Mouse (Mus musculus) MEL (cell line): ENCODE data around the gene Gpatch1. TPM values are rescaled to one million over a fixed set of nuclear protein-coding genes. Genes with fewer than 3 reads are reported as not detected.
"Not testable (repeated sequence)": the region's sequence is repeated elsewhere in the genome, so short reads cannot be mapped to it uniquely, and the experiment has no call there.

Experiments used
- DNase-seq: peaks from one replicate; pipeline ENCODE4 v3.0.0; 2011; ENCODE audit warnings: low read depth, low spot score
- H3K27ac ChIP-seq: 2 replicates; pipeline ENCODE4 v1.5.1; 2012; ENCODE audit warnings: low read depth, mild to moderate bottlenecking, control low read depth, low read length, moderate library complexity; ENCODE audit not compliant: control insufficient read depth
- H3K27me3 ChIP-seq, 2 experiments: fragments of 150-350 bp in 1 of 2; sonication (generic) in 1 of 2; 2 replicates each; pipeline ENCODE4 v1.6.1; 2012; ENCODE audit warnings: low read length in 2 of 2, mild to moderate bottlenecking in 2 of 2, improper control_type of control experiment in 1 of 2, moderate library complexity in 1 of 2; ENCODE audit not compliant: insufficient read depth in 2 of 2, control insufficient read depth in 1 of 2
- H3K36me3 ChIP-seq, 2 experiments: 2 replicates each; pipeline ENCODE4 v1.6.1; 2012 to 2014; ENCODE audit warnings: low read length in 2 of 2, improper control_type of control experiment in 1 of 2, inconsistent platforms in 1 of 2, mild to moderate bottlenecking in 1 of 2; ENCODE audit not compliant: insufficient read depth in 2 of 2, control insufficient read depth in 1 of 2
- H3K4me1 ChIP-seq, 2 experiments: fragments of 150-350 bp in 1 of 2; sonication (generic) in 1 of 2; 2 replicates each; pipeline ENCODE4 v1.6.1; 2012; ENCODE audit warnings: low read length in 2 of 2, improper control_type of control experiment in 1 of 2, mild to moderate bottlenecking in 1 of 2; ENCODE audit not compliant: insufficient read depth in 2 of 2, control insufficient read depth in 1 of 2
- H3K4me3 ChIP-seq, 2 experiments: fragments of 150-350 bp in 1 of 2; sonication (generic) in 1 of 2; 2 replicates each; pipeline ENCODE4 v1.5.1; 2012; ENCODE audit warnings: low read depth in 2 of 2, low read length in 2 of 2, mild to moderate bottlenecking in 2 of 2, moderate library complexity in 2 of 2, control low read depth in 1 of 2, improper control_type of control experiment in 1 of 2; ENCODE audit not compliant: control insufficient read depth in 1 of 2, insufficient read depth in 1 of 2
- H3K79me2 ChIP-seq: 2 replicates; pipeline ENCODE4 v1.6.1; 2012; ENCODE audit warnings: mild to moderate bottlenecking, low read length, moderate library complexity; ENCODE audit not compliant: control insufficient read depth, poor library complexity, insufficient read depth
- H3K9ac ChIP-seq: 2 replicates; pipeline ENCODE4 v1.6.1; 2012; ENCODE audit warnings: low read depth, mild to moderate bottlenecking, control low read depth, low read length, moderate library complexity; ENCODE audit not compliant: control insufficient read depth, poor library complexity, severe bottlenecking
- H3K9me3 ChIP-seq: fragments of 150-350 bp; sonication (generic); replicated peaks from 2 replicates; pipeline ENCODE4 v1.6.1; 2012; ENCODE audit warnings: mild to moderate bottlenecking, low read length, improper control_type of control experiment, moderate library complexity; ENCODE audit not compliant: insufficient read depth
- BHLHE40 ChIP-seq: IDR thresholded peaks from 2 replicates; pipeline ENCODE4 v1.6.1; 2012; ENCODE audit warnings: low read depth, mild to moderate bottlenecking, inconsistent platforms, low read length, improper control_type of control experiment, borderline replicate concordance
- CTCF ChIP-seq, 3 experiments: IDR thresholded peaks in 2 of 3; conservative IDR thresholded peaks in 1 of 3; 2 replicates each; pipeline ENCODE4 v1.5.1; 2011 to 2012; ENCODE audit warnings: low read length in 3 of 3, low read depth in 2 of 3, mild to moderate bottlenecking in 2 of 3, improper control_type of control experiment in 1 of 3, inconsistent platforms in 1 of 3, mixed read lengths in 1 of 3, moderate library complexity in 1 of 3; ENCODE audit not compliant: control insufficient read depth in 1 of 3, insufficient read depth in 1 of 3, poor library complexity in 1 of 3, severe bottlenecking in 1 of 3
- E2F4 ChIP-seq: IDR thresholded peaks from 2 replicates; pipeline ENCODE4 v1.6.1; 2011; ENCODE audit warnings: low read depth, low read length, improper control_type of control experiment, borderline replicate concordance
- ELF1 ChIP-seq: IDR thresholded peaks from 2 replicates; pipeline ENCODE4 v1.6.1; 2014; ENCODE audit warnings: low read depth, mild to moderate bottlenecking, inconsistent platforms, low read length, improper control_type of control experiment, moderate library complexity
- ETS1 ChIP-seq: IDR thresholded peaks from 2 replicates; pipeline ENCODE4 v1.6.1; 2012; ENCODE audit warnings: low read depth, mild to moderate bottlenecking, inconsistent platforms, low read length, improper control_type of control experiment, moderate library complexity
- GABPA ChIP-seq: IDR thresholded peaks from 2 replicates; pipeline ENCODE4 v1.6.1; 2012; ENCODE audit warnings: low read depth, mild to moderate bottlenecking, inconsistent platforms, low read length, improper control_type of control experiment, moderate library complexity
- HCFC1 ChIP-seq: IDR thresholded peaks from 2 replicates; pipeline ENCODE4 v1.6.1; 2012; ENCODE audit warnings: low read depth, mild to moderate bottlenecking, inconsistent platforms, low read length, improper control_type of control experiment, moderate library complexity
- JUND ChIP-seq: IDR thresholded peaks from 2 replicates; pipeline ENCODE4 v1.6.1; 2011; ENCODE audit warnings: low read depth, mild to moderate bottlenecking, improper control_type of control experiment, low read length
- MAFK ChIP-seq: IDR thresholded peaks from 2 replicates; pipeline ENCODE4 v1.6.1; 2011; ENCODE audit warnings: low read depth, mild to moderate bottlenecking, low read length, improper control_type of control experiment, borderline replicate concordance
- MEF2A ChIP-seq: IDR thresholded peaks from 2 replicates; pipeline ENCODE4 v1.6.1; 2014; ENCODE audit warnings: low read depth, mild to moderate bottlenecking, inconsistent platforms, low read length, improper control_type of control experiment; ENCODE audit not compliant: poor library complexity, insufficient replicate concordance, severe bottlenecking; ENCODE audit errors: extremely low read depth
- MYB ChIP-seq: IDR thresholded peaks from 2 replicates; pipeline ENCODE4 v1.6.1; 2011; ENCODE audit warnings: mild to moderate bottlenecking, low read depth, low read length, improper control_type of control experiment
- POLR2A ChIP-seq, 2 experiments: IDR thresholded peaks; 2 replicates each; pipeline ENCODE4 v1.6.1; 2011 to 2012; ENCODE audit warnings: low read length in 2 of 2, mild to moderate bottlenecking in 2 of 2, control low read depth in 1 of 2, improper control_type of control experiment in 1 of 2, low read depth in 1 of 2, moderate library complexity in 1 of 2; ENCODE audit not compliant: control insufficient read depth in 1 of 2, insufficient read depth in 1 of 2, poor library complexity in 1 of 2
- SIN3A ChIP-seq: IDR thresholded peaks from 2 replicates; pipeline ENCODE4 v1.6.1; 2012; ENCODE audit warnings: low read length, improper control_type of control experiment, inconsistent platforms
- SMC3 ChIP-seq: IDR thresholded peaks from 2 replicates; pipeline ENCODE4 v1.6.1; 2011; ENCODE audit warnings: low read depth, low read length, improper control_type of control experiment
- TAL1 ChIP-seq: IDR thresholded peaks from 2 replicates; pipeline ENCODE4 v1.6.1; 2012; ENCODE audit warnings: mild to moderate bottlenecking, inconsistent platforms, low read length, moderate library complexity, mixed read lengths
- TBP ChIP-seq: IDR thresholded peaks from 2 replicates; pipeline ENCODE4 v1.8.0; 2011; ENCODE audit warnings: low read depth, low read length, improper control_type of control experiment
- USF1 ChIP-seq: IDR thresholded peaks from 2 replicates; pipeline ENCODE4 v1.6.1; 2014; ENCODE audit warnings: low read depth, mild to moderate bottlenecking, inconsistent platforms, low read length, improper control_type of control experiment, moderate library complexity
- USF2 ChIP-seq, 2 experiments: IDR thresholded peaks; 2 replicates each; pipeline ENCODE4 v1.6.1; 2011 to 2012; ENCODE audit warnings: improper control_type of control experiment in 2 of 2, low read length in 2 of 2, borderline replicate concordance in 1 of 2, inconsistent platforms in 1 of 2, low read depth in 1 of 2, mild to moderate bottlenecking in 1 of 2; ENCODE audit not compliant: insufficient read depth in 1 of 2
- ZC3H11A ChIP-seq: IDR thresholded peaks from 2 replicates; pipeline ENCODE4 v1.6.1; 2012; ENCODE audit warnings: low read depth, mild to moderate bottlenecking, inconsistent platforms, low read length, improper control_type of control experiment
- ZMIZ1 ChIP-seq: IDR thresholded peaks from 2 replicates; pipeline ENCODE4 v1.6.1; 2012; ENCODE audit warnings: low read depth, mild to moderate bottlenecking, inconsistent platforms, low read length, improper control_type of control experiment, moderate library complexity
- ZNF384 ChIP-seq: IDR thresholded peaks from 2 replicates; pipeline ENCODE4 v1.6.1; 2012; ENCODE audit warnings: low read depth, mild to moderate bottlenecking, inconsistent platforms, low read length, improper control_type of control experiment
- polyA plus RNA-seq, 2 experiments: library from polyadenylated mRNA; stranded (reverse) in 1 of 2; unstranded in 1 of 2; fragments of >175 nt in 1 of 2; fragments of >200 nt in 1 of 2; gene quantifications; 2 replicates each; pipeline versions ENCODE4 v1.2.1 to v1.2.4; 2012; ENCODE audit warnings: low replicate concordance in 2 of 2, low read depth in 1 of 2; ENCODE audit not compliant: insufficient read length in 2 of 2, insufficient read depth in 1 of 2, missing spikeins in 1 of 2
- total RNA-seq: library from RNA; depleted of rRNA; stranded (reverse); fragments of 300-350 nt; gene quantifications from 2 replicates; pipeline ENCODE4 v1.2.3, GENCODE M21; 2012

Gene Gpatch1
- total and polyA plus RNA-seq, 3 experiments, result 8.5 to 13.4 TPM; not detected in 1

- no peaks in the 10 kb centered on the region for H3K79me2 ChIP-seq
- no peak overlapping the region for H3K27ac ChIP-seq
- no peaks in the 10 kb centered on the region for H3K9me3 ChIP-seq
- no peaks in the 10 kb centered on the region for H3K4me1 ChIP-seq
- no peak overlapping the region for H3K9ac ChIP-seq
- H3K36me3 ChIP-seq, result no peaks in the 10 kb centered on the region
- no peaks in the 10 kb centered on the region; a peak in 1 of 4 replicates for H3K27me3 ChIP-seq
- no peak overlapping the region for H3K4me3 ChIP-seq
- TF ChIP-seq MYB (no peak), HCFC1 (no peak), ELF1 (no peak), ZMIZ1 (no peak), SIN3A (no peak), USF2 (IDR thresholded peaks at IDR 0.05; ENCODE audit: borderline replicate concordance in 1 of 2, insufficient read depth in 1 of 2, low read depth in 1 of 2, low read length in 2 of 2) (no peak), E2F4 (no peak), POLR2A (IDR thresholded peaks at IDR 0.05; ENCODE audit: control insufficient read depth in 1 of 2, insufficient read depth in 1 of 2, low read depth in 1 of 2, low read length in 2 of 2, poor library complexity in 1 of 2) (no peak), SMC3 (no peak), TAL1 (no peak), CTCF (IDR thresholded peaks at IDR 0.05 in 2 of 3, conservative IDR thresholded peaks at IDR 0.05 in 1 of 3; ENCODE audit: control insufficient read depth in 1 of 3, insufficient read depth in 1 of 3, low read depth in 2 of 3, low read length in 3 of 3, poor library complexity in 1 of 3, severe bottlenecking in 1 of 3) (no peak), GABPA (no peak), JUND (no peak), USF1 (no peak), MAFK (no peak), ETS1 (no peak), ZC3H11A (no peak), ZNF384 (no peak), MEF2A (no peak), BHLHE40 (no peak)
- DNase-seq, result no peak
Measured at GRCm38 (mm10) chr7:35252041-35252558, 66.1 kb downstream of the Gpatch1 start.

GRCm38 (mm10) chr7:35237935-35238334 is 80.3 kb downstream of the Gpatch1 start:
- not testable (repeated sequence) for H3K9ac ChIP-seq

More at GRCm38 (mm10) chr7:35237935-35238334, 80.3 kb downstream of the Gpatch1 start:
- H3K9me3 ChIP-seq, H3K27me3 ChIP-seq, H3K4me3 ChIP-seq, H3K79me2 ChIP-seq, H3K36me3 ChIP-seq, H3K4me1 ChIP-seq, H3K27ac ChIP-seq: not testable (repeated sequence)
- peak; percentile 93 for TF ChIP-seq TBP
- peak; percentile 18 for DNase-seq
